Mouse (Mus musculus) heart, embryonic 12.5 days (tissue): Measurements from ENCODE around the gene Spop. TPM values are rescaled to one million over a fixed set of nuclear protein-coding genes. Genes with fewer than 3 reads are reported as not detected.

ENCODE experiments used
- ATAC-seq: fragments of 200-750 bp; cut with Nextera tagmentation; 2 replicates; pipeline ENCODE4 v1.8.0; 2017; ENCODE audit warnings: moderate TSS enrichment, moderate library complexity; ENCODE audit not compliant: insufficient number of reproducible peaks, low FRiP score
- H3K27ac ChIP-seq: fragments of 300-500 bp; sonication (generic); 2 replicates; pipeline ENCODE4 v1.5.1; 2016; ENCODE audit warnings: mild to moderate bottlenecking, moderate library complexity; ENCODE audit not compliant: poor library complexity, severe bottlenecking
- H3K27me3 ChIP-seq: fragments of 300-500 bp; sonication (generic); replicated peaks from 2 replicates; pipeline ENCODE4 v1.6.1; 2016; ENCODE audit warnings: mild to moderate bottlenecking, moderate library complexity
- H3K36me3 ChIP-seq: fragments of 300-500 bp; sonication (generic); 2 replicates; pipeline ENCODE4 v1.6.1; 2016; ENCODE audit warnings: mild to moderate bottlenecking, moderate library complexity
- H3K4me1 ChIP-seq: fragments of 300-500 bp; sonication (generic); replicated peaks from 2 replicates; pipeline ENCODE4 v1.6.1; 2016; ENCODE audit warnings: mild to moderate bottlenecking
- H3K4me2 ChIP-seq: fragments of 300-500 bp; sonication (generic); 2 replicates; pipeline ENCODE4 v1.6.1; 2016; ENCODE audit warnings: mild to moderate bottlenecking, moderate library complexity
- H3K4me3 ChIP-seq: fragments of 300-500 bp; sonication (generic); 2 replicates; pipeline ENCODE4 v1.5.1; 2016; ENCODE audit warnings: mild to moderate bottlenecking
- H3K9ac ChIP-seq: fragments of 300-500 bp; sonication (generic); 2 replicates; pipeline ENCODE4 v1.6.1; 2016; ENCODE audit warnings: mild to moderate bottlenecking, moderate library complexity
- H3K9me3 ChIP-seq: fragments of 300-500 bp; sonication (generic); replicated peaks from 2 replicates; pipeline ENCODE4 v1.6.1; 2016; ENCODE audit warnings: mild to moderate bottlenecking, moderate library complexity
- WGBS: fragments of 180-500 bp; shearing (Covaris S2); methylation state at CpG from one replicate; pipeline ENCODE4 v1.1.7; 2016; 5-methylcytosine and 5-hydroxymethylcytosine counted together
- polyA plus RNA-seq: library from polyadenylated mRNA; unstranded; fragments of >200 nt; fragmentation: Nextera tagmentation; extraction: Ambion mirVana; gene quantifications from 2 replicates; pipeline ENCODE4 v1.2.1, GENCODE M21; 2016

Spop gene
- polyA plus RNA-seq, 1 experiment from 2014 or later, result 115 TPM

DNA sequence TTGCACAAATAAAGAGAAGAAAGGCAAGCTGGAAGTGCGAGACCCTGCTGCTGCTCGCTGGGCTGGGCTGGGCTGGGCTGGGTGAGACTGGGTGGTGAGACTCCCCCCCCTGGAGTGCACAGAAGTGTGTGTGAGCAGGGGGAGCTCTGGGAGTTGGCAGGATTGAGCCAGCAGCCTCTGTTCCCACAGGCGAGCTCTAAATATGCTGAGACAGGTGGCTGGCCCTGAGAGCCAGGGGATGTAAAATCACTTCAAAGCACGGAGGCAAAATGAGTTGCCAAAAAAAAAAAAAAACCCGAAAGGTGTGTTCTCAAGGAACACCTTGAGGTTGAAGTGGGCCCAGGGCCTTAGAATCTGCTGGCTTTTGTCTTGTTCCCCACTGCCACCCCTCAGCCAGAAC is 22.1 kb upstream of the Spop start:
- Histone ChIP-seq H3K4me2 (no peak overlapping the region), H3K4me1 (no peaks in the 10 kb centered on the region), H3K36me3 (peaks cover 55% of the 10 kb centered on the region), H3K4me3 (no peak overlapping the region), H3K9me3 (no peaks in the 10 kb centered on the region), H3K27me3 (no peaks in the 10 kb centered on the region), H3K27ac (no peak overlapping the region), H3K9ac (no peak overlapping the region)
- ATAC-seq, result no peak
- WGBS, result 71% methylated on average over 5 of the region's 5 CpGs

DNA sequence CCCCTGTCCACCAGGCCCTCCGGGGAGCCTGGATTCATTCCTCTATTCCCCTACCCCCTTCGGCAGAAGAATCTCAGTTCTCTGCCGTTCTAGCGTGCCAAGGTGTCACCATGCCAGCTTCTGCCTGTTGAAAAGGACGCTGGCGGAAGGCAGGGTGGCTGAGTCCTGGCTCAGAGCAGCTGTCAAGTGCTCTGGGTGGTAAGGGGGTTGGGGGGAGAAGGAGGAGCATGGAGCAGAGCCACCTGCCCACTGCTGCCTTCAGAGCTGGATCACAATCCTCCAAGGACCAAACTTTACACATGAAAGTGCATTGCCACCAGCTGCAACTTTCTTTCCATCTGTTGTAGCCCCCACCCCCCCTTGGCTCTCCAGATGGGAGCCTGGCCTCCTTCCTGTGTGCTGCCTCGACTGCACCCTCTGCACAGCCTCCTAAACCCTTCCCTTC is 21.6 kb upstream of the Spop start:
- H3K9ac ChIP-seq, result no peak overlapping the region
- no peak overlapping the region for H3K4me3 ChIP-seq
- no peak overlapping the region for H3K4me2 ChIP-seq
- no peaks in the 10 kb centered on the region for H3K27me3 ChIP-seq
- H3K36me3 ChIP-seq, result peaks cover 51% of the 10 kb centered on the region
- no peaks in the 10 kb centered on the region for H3K4me1 ChIP-seq
- 64% methylated on average over 7 of the region's 7 CpGs for WGBS
- H3K27ac ChIP-seq, result no peak overlapping the region
- H3K9me3 ChIP-seq, result no peaks in the 10 kb centered on the region
- ATAC-seq, result no peak

DNA sequence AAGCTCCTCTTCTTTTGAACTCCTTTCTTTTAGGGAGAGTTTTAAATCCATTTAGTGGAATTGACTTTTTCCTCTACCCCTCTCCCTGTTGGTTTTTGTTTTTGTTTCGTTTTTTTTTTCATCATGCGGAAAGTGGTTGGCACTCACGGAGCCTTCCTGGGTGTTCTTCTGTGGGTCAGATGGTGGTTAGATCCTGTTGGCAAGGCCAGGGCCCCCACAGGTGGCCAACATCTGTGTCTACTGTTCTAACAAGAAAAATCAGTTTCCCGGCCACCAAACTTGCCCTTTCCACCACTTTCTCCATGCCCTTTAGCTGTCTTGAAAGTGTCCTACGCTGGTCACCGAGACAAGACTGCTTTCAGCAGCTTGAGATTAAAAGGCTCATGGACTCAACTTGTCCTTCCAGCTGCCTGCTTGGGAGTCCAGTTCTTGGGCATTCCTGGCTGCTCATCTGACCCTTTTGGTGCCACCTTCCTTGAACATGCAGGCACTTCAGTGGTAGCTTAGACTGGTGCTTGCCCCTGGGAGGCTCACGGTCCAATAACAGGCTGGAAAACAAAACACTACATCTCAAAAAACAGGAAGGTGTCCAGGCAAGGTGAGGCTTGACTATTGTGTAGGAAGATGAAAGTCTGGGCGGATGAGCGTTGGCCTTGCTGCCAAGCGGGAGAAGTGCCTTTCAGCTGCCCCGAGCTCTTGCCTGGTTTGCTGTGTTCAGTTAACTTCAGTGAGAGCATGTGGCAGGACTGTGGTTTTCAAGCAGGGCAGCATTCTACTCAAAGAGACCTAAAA is 21.0 kb upstream of the Spop start:
- Histone ChIP-seq H3K9me3 (no peaks in the 10 kb centered on the region), H3K27ac (no peak overlapping the region), H3K9ac (no peak overlapping the region; the same call in 1 of the 2 replicates), H3K4me1 (no peaks in the 10 kb centered on the region), H3K4me3 (no peak overlapping the region), H3K36me3 (peaks cover 45% of the 10 kb centered on the region), H3K27me3 (no peaks in the 10 kb centered on the region), H3K4me2 (no peak overlapping the region)
- no peak for ATAC-seq
- 74% methylated on average over 11 of the region's 11 CpGs for WGBS

DNA sequence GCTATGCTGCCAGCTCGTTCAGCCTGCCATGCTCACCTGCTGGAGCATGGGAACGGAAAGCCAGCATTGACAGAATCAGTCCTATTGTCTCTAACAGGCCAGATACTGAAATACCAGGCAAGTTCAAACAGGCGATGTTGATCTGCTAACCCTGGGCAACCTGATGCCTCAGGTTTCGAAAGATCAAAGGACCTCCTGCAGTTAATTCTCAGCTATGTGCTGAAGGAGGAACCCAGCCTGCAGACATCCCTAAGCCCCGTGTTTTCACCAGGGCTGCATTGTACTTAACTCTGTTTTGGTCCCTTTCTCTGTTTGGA is 20.4 kb upstream of the Spop start:
- Histone ChIP-seq H3K27ac (no peak overlapping the region), H3K36me3 (peaks cover 39% of the 10 kb centered on the region), H3K4me3 (no peak overlapping the region), H3K9me3 (no peaks in the 10 kb centered on the region), H3K9ac (no peak overlapping the region; the same call in 1 of the 2 replicates), H3K4me2 (no peak overlapping the region), H3K27me3 (no peaks in the 10 kb centered on the region), H3K4me1 (no peaks in the 10 kb centered on the region)
- ATAC-seq, result no peak
- WGBS, result 32% methylated on average over 5 of the region's 5 CpGs

DNA sequence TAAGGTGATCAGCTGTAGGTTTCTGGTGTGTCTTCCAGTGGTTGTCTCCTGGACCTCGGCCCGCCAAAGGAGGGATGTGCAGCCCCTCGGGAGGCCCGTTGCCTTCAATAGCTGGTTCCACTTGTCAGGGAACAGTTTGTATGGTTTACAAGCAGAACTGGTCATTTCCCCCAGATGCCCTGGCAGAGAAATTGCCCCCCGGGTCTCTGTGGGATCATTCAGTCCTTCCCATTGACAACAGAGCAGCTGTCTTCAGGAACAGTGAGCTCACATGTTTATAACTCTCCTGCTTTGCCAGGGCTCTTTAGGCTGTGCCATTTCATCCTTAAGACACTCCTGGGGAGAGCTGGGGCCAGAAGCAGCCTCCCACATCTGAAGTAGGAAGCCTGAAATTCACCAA is 19.8 kb upstream of the Spop start:
- Histone ChIP-seq H3K9me3 (no peaks in the 10 kb centered on the region), H3K4me3 (no peak overlapping the region), H3K27ac (no peak overlapping the region), H3K36me3 (peaks cover 33% of the 10 kb centered on the region), H3K4me1 (no peaks in the 10 kb centered on the region), H3K27me3 (no peaks in the 10 kb centered on the region), H3K4me2 (no peak overlapping the region), H3K9ac (no peak overlapping the region)
- 56% methylated on average over 5 of the region's 5 CpGs for WGBS
- no peak for ATAC-seq

GRCm38 (mm10) chr11:95396548-95396947 is 17.3 kb upstream of the Spop start:
- H3K27ac ChIP-seq, result no peak overlapping the region
- ATAC-seq, result no peak
- H3K9ac ChIP-seq, result 0 out of 2 replicates have a peak overlapping the region, but pooled peaks have one; percentile 15
- no peak overlapping the region for H3K4me2 ChIP-seq
- H3K4me3 ChIP-seq, result no peak overlapping the region
- H3K36me3 ChIP-seq, result peaks cover 10% of the 10 kb centered on the region
- no peaks in the 10 kb centered on the region for H3K9me3 ChIP-seq
- H3K27me3 ChIP-seq, result no peaks in the 10 kb centered on the region; the same call in 1 of the 2 replicates
- 65% methylated on average over 1 of the region's 1 CpGs for WGBS
- no peaks in the 10 kb centered on the region for H3K4me1 ChIP-seq

DNA sequence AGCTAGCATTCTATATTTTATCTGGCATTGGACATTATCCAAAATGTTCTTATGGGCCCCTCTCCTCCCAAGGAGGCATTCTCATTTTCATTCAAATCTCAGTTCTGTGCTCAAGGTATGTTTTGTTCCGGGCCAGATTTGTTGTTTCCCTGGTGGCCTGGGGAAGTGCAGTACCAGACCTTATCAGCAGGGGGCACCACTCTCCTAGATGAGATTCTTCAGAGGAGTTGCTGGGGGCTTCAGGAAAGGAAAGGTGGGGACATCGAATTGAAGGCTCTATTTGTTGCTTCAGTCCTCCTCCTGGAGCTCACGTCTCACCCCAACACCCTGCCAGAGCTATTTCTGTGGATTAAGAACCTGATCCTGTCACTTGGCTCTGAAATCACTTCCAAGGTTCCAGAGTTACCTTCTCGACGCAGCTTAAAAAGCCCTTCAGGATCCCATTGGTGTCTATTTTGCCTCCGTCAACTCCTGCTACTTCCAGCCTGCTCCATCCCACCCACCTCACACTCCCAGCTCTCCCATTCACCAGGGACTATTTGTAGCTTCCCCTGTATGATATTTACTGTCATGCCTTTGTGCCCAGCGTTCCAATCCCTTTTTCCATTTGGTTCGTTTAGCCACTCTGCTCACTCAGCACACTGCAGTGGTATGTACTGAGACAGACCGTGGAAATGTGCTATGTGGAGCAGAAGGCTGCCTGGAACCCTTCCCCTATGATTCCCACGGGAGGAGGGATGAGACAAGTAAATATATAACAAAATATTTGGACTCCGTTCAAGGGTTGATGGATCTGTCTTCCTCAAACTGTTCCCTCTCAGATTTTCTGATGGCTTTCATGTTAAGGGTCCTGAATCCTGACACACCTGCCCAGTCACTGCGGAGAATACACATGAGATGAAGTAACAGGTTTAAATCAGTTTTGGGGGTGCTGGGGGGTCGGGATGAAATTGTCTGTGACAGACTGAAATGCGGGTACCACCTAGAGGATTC is 15.7 kb upstream of the Spop start:
- WGBS, result 57% methylated on average over 14 of the region's 14 CpGs
- Histone ChIP-seq H3K4me2 (peak overlapping the region; percentile 11; the same call in 1 of the 2 replicates), H3K27ac (no peak overlapping the region), H3K27me3 (no peaks in the 10 kb centered on the region; the same call in 1 of the 2 replicates), H3K36me3 (no peaks in the 10 kb centered on the region), H3K4me1 (peaks cover 13% of the 10 kb centered on the region), H3K9ac (no peak overlapping the region), H3K4me3 (no peak overlapping the region), H3K9me3 (no peaks in the 10 kb centered on the region)
- no peak for ATAC-seq

- Histone ChIP-seq H3K4me3 (no peak overlapping the region), H3K27me3 (no peaks in the 10 kb centered on the region; the same call in 1 of the 2 replicates), H3K4me2 (no peak overlapping the region), H3K4me1 (peaks cover 19% of the 10 kb centered on the region), H3K9me3 (no peaks in the 10 kb centered on the region), H3K36me3 (no peaks in the 10 kb centered on the region), H3K9ac (no peak overlapping the region), H3K27ac (no peak overlapping the region)
- no peak for ATAC-seq
- 74% methylated on average over 13 of the region's 13 CpGs for WGBS
These were observed 14.3 kb upstream of the Spop start for GRCm38 (mm10) chr11:95399520-95400020.

DNA sequence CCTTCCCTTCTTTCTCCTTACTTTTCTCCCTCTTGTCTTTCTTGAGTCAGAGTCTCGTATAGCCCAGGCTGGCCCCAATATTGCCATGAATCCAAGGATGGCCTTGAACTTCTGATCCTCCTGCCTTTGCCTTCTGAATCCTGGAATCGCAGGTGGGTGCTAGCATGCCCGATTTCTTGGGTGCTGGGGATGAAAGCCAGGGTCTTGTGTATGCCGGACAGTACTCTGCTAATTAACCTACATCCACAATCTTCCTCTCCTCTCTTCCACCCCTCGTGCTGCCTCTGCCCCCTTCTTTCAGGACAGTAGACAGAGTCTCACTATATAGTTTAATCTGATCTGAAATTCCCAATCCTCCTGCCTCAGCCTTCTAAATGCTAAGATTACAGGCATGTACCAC is 12.3 kb upstream of the Spop start:
- Histone ChIP-seq H3K9ac (no peak overlapping the region), H3K9me3 (no peaks in the 10 kb centered on the region), H3K36me3 (no peaks in the 10 kb centered on the region), H3K4me3 (no peak overlapping the region), H3K4me1 (peaks cover 19% of the 10 kb centered on the region), H3K27me3 (no peaks in the 10 kb centered on the region; the same call in 1 of the 2 replicates), H3K4me2 (no peak overlapping the region), H3K27ac (no peak overlapping the region)
- WGBS, result 84% methylated on average over 5 of the region's 5 CpGs
- no peak for ATAC-seq

DNA sequence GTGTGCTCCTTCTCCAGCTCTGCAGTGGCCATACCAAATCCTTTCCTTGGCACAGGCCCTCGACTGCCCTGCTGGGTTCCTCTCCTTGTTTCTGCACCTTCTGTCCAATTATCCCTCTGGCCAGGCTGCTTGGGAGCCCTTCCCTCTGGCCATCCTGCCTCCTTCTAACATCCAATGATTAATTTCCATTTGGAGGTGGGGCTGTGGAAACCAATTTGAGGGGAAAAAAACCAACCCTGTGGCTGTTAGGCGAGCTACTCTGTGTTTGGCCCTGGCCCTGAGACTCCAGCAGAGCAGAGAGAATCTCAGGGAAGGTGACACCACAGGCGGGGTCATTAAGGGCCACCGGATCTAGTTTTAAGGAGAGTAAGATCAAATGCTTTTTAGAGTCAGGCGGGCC is 11.7 kb upstream of the Spop start:
- H3K4me3 ChIP-seq, result no peak overlapping the region
- WGBS, result 13% methylated on average over 5 of the region's 5 CpGs
- peak overlapping the region; percentile 68 for H3K27ac ChIP-seq

DNA sequence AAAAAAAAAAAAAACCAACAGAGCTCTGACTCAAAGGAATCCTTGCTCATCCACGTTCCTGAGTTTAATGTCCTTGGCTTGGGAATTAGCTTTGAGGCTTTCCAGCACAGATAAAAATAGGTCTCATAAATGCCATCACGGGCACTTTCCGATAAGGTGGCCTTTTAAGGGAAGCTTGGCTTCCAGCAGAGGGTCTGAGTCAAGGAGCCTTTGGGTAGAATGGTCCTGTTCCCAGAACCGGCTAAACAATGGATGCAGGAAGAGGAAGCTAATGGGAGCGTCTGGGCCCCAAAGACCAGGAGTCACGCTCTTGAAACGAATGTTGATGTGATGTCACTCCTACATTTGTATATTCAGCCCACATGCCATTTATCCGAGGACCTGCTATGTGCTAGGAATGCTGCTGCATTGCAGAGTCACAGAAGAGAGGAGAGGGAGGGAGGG is 11.2 kb upstream of the Spop start:
- Histone ChIP-seq H3K27ac (peak overlapping the region; percentile 68), H3K4me1 (peaks cover 19% of the 10 kb centered on the region), H3K4me2 (peak overlapping the region; percentile 27; the same call in 1 of the 2 replicates), H3K36me3 (no peaks in the 10 kb centered on the region), H3K4me3 (no peak overlapping the region), H3K9ac (no peak overlapping the region), H3K27me3 (no peaks in the 10 kb centered on the region; the same call in 1 of the 2 replicates), H3K9me3 (no peaks in the 10 kb centered on the region)
- no peak for ATAC-seq
- WGBS, result 12% methylated on average over 8 of the region's 8 CpGs

More for the DNA sequence above, 11.7 kb upstream of the Spop start:
- Histone ChIP-seq H3K4me2 (no peak overlapping the region), H3K9me3 (no peaks in the 10 kb centered on the region), H3K4me1 (peaks cover 19% of the 10 kb centered on the region), H3K27me3 (no peaks in the 10 kb centered on the region; the same call in 1 of the 2 replicates), H3K9ac (0 out of 2 replicates have a peak overlapping the region, but pooled peaks have one; percentile 4), H3K36me3 (no peaks in the 10 kb centered on the region)
- no peak for ATAC-seq
